Mouse (Mus musculus) lung, embryonic 16.5 days (tissue): Measurements from ENCODE around the gene Slc22a14. TPM values are rescaled to one million over a fixed set of nuclear protein-coding genes. Genes with fewer than 3 reads are reported as not detected.
A peak's percentile ranks its signal among the peaks of the same experiment; 100 is the strongest.

Experiments
- ATAC-seq: fragments of 200-750 bp; cut with Nextera tagmentation; 2 replicates; pipeline ENCODE4 v1.8.0; 2017; ENCODE audit warnings: low read depth, mild to moderate bottlenecking, moderate library complexity
- H3K27ac ChIP-seq: fragments of 300-500 bp; sonication (generic); 2 replicates; pipeline ENCODE4 v1.5.1; 2014; ENCODE audit warnings: mild to moderate bottlenecking, control low read depth, low read length
- H3K27me3 ChIP-seq: fragments of 300-500 bp; sonication (generic); 2 replicates; pipeline ENCODE4 v1.6.1; 2014; ENCODE audit warnings: low read depth, low read length, mixed read lengths; ENCODE audit not compliant: control insufficient read depth, insufficient read depth
- H3K36me3 ChIP-seq: fragments of 300-500 bp; sonication (generic); 2 replicates; pipeline ENCODE4 v1.6.1; 2014; ENCODE audit warnings: low read length; ENCODE audit not compliant: control insufficient read depth, insufficient read depth
- H3K4me1 ChIP-seq: fragments of 300-500 bp; sonication (generic); replicated peaks from 2 replicates; pipeline ENCODE4 v1.6.1; 2014; ENCODE audit warnings: low read length, mixed read lengths; ENCODE audit not compliant: control insufficient read depth, insufficient read depth
- H3K4me2 ChIP-seq: fragments of 300-500 bp; sonication (generic); 2 replicates; pipeline ENCODE4 v1.6.1; 2014; ENCODE audit warnings: low read depth, low read length, control low read depth
- H3K4me3 ChIP-seq: fragments of 300-500 bp; sonication (generic); 2 replicates; pipeline ENCODE4 v1.5.1; 2014; ENCODE audit warnings: mild to moderate bottlenecking, low read length, control low read depth
- H3K9ac ChIP-seq: fragments of 300-500 bp; sonication (generic); 2 replicates; pipeline ENCODE4 v1.6.1; 2014; ENCODE audit warnings: low read length, control low read depth
- H3K9me3 ChIP-seq: fragments of 300-500 bp; sonication (generic); 2 replicates; pipeline ENCODE4 v1.6.1; 2016; ENCODE audit warnings: low read length; ENCODE audit not compliant: control insufficient read depth
- WGBS: fragments of 180-500 bp; shearing (Covaris S2); extraction: QIAGEN DNeasy Blood & Tissue Kit; methylation state at CpG from one replicate; pipeline ENCODE4 v1.1.7; 2014; 5-methylcytosine and 5-hydroxymethylcytosine counted together
- polyA plus RNA-seq: library from polyadenylated mRNA; unstranded; fragments of >200 nt; fragmentation: Nextera tagmentation; extraction: Ambion mirVana; gene quantifications from 2 replicates; pipeline ENCODE4 v1.2.1, GENCODE M21; 2015

Gene Slc22a14
- polyA plus RNA-seq, 1 experiment from 2014 or later = 0.06 TPM

DNA sequence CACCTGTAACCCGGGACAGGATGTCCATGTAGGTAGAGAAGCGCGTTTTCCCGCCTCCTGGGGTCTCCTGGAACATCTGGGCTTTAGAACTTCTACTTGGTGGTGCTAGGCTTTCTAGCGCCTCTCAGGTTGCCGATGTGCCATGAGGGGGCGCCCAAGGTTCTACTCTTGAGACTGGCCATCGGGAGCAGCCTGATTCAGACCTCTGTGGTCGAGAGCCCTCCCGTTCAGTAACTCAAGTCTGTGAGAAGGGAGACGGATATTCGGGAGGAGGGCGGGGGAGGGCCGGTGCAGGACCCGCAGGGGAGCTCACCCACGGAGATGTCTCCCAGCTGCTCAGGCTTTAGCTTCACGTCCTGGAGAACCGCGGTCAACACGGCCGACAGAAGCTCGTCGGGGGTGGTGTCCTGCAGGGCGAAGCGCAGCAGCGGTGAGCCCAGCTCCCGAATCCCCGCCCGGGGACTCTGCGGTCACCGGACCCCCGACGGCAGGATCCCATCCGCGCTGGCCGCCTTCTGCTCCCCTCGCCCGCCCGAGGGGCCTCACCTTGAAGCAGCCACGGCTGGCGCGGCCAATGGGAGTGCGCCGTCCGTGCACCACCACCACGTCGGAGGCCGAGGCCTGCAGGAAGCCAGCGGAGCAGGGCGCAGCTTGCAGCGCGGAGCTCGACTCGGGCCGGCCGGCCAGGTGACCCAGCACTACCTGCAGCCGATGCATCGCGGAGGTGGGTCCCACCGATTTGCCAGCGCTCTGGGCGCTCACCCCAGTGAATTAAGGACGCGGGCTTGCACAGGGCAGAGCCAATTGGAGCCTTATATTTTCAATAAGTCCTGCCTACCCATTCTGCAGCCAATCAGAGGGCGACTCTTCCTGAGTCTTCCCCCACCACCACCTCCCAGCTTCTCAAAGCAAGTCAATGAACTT is 208.8 kb downstream of the Slc22a14 start, which contains the start of gene Acaa1b:
Gene Acaa1b (minus strand): TSS at position 816 of the 924 bp plus-strand sequence.
- Histone ChIP-seq H3K4me1 (no peaks in the 10 kb centered on the region), H3K4me2 (peak within 1 kb of the TSS; percentile 73), H3K27me3 (peaks cover 14% of the 10 kb centered on the region), H3K36me3 (no peaks in the 10 kb centered on the region), H3K4me3 (peak within 1 kb of the TSS; percentile 51), H3K27ac (no peak within 1 kb of the TSS), H3K9ac (peak within 1 kb of the TSS; percentile 54), H3K9me3 (no peaks in the 10 kb centered on the region)
- WGBS = 2% methylated on average over 54 of the region's 65 CpGs
- ATAC-seq = peak; percentile 83

DNA sequence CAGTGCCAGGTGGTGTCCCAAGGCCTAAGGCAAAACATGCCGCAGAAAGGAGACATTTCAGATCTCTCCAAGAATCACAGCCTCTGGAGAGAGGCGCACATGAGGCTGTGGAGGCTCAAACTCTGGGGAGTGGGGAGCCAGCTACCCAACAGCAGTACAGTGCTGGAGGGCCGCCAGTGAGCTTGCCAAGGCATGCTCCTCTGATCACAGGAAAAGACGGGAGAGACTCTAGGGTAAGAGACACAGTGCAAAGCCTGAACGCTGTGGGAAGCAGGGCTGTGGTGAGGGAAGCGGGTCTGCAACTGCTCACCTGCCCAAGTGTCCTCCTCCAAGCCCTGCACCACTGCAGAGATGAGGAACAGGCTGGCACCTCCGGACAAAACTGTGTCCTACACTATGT is 209.5 kb downstream of the Slc22a14 start:
- no peak overlapping the region for H3K9ac ChIP-seq
- no peak overlapping the region for H3K27ac ChIP-seq

DNA sequence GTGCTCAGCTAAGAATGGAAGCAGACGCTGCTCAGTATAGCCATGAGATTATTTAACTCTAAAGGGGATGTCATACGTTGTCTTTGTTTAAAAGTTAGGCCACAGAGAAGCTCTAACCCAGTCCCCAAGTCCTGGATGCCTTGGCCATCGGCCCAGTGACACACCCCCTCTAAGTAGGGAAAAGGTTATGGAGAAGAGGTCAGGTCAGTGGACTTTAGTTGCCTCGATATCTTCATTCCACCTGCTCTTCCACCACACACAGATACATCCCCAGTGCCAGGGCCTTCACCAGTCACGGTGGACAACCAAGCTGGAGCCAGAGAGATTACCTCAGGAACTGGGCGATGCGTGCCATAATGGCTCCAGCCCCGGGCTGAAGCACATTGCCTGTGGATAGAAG is 209.9 kb downstream of the Slc22a14 start:
- 74% methylated on average over 8 of the region's 8 CpGs for WGBS

More for the DNA sequence above, 209.5 kb downstream of the Slc22a14 start:
- no peak overlapping the region for H3K4me2 ChIP-seq
- no peak overlapping the region for H3K4me3 ChIP-seq
- H3K4me1 ChIP-seq = no peaks in the 10 kb centered on the region
- H3K9me3 ChIP-seq = no peaks in the 10 kb centered on the region
- peaks cover 14% of the 10 kb centered on the region for H3K27me3 ChIP-seq
- H3K36me3 ChIP-seq = no peaks in the 10 kb centered on the region
- WGBS = 51% methylated on average over 7 of the region's 7 CpGs
- 0 out of 2 replicates have a peak, but pooled peaks have one; percentile 13 for ATAC-seq

GRCm38 (mm10) chr9:119151751-119152150 is 213.6 kb downstream of the Slc22a14 start:
- no peak overlapping the region for H3K27ac ChIP-seq
- H3K4me1 ChIP-seq = no peaks in the 10 kb centered on the region
- H3K27me3 ChIP-seq = peaks cover 9% of the 10 kb centered on the region
- no peak overlapping the region for H3K4me2 ChIP-seq
- no peaks in the 10 kb centered on the region for H3K9me3 ChIP-seq
- no peak overlapping the region for H3K9ac ChIP-seq
- H3K36me3 ChIP-seq = no peaks in the 10 kb centered on the region
- 38% methylated on average over 2 of the region's 2 CpGs for WGBS
- no peak for ATAC-seq
- H3K4me3 ChIP-seq = no peak overlapping the region

More for the DNA sequence above, 209.9 kb downstream of the Slc22a14 start:
- Histone ChIP-seq H3K4me3 (no peak overlapping the region), H3K9me3 (no peaks in the 10 kb centered on the region), H3K9ac (no peak overlapping the region), H3K27me3 (peaks cover 14% of the 10 kb centered on the region), H3K4me2 (no peak overlapping the region), H3K27ac (no peak overlapping the region), H3K4me1 (no peaks in the 10 kb centered on the region), H3K36me3 (no peaks in the 10 kb centered on the region)
- no peak for ATAC-seq

- H3K4me2 ChIP-seq = no peak overlapping the region
- H3K4me1 ChIP-seq = no peaks in the 10 kb centered on the region
- 0 out of 2 replicates have a peak, but pooled peaks have one; percentile 29 for ATAC-seq
- H3K27me3 ChIP-seq = no peaks in the 10 kb centered on the region
- H3K27ac ChIP-seq = no peak overlapping the region
- 17% methylated on average over 5 of the region's 5 CpGs for WGBS
- H3K4me3 ChIP-seq = no peak overlapping the region
- no peaks in the 10 kb centered on the region for H3K9me3 ChIP-seq
- H3K9ac ChIP-seq = no peak overlapping the region
- H3K36me3 ChIP-seq = no peaks in the 10 kb centered on the region
Observed at GRCm38 (mm10) chr9:119149601-119150000, 215.8 kb downstream of the Slc22a14 start.

GRCm38 (mm10) chr9:119146098-119146770 is 219.1 kb downstream of the Slc22a14 start:
- 64% methylated on average over 13 of the region's 13 CpGs for WGBS
- H3K36me3 ChIP-seq = no peaks in the 10 kb centered on the region
- ATAC-seq = no peak
- no peak overlapping the region for H3K4me3 ChIP-seq
- no peaks in the 10 kb centered on the region for H3K4me1 ChIP-seq
- no peak overlapping the region for H3K27ac ChIP-seq
- no peak overlapping the region for H3K4me2 ChIP-seq
- H3K27me3 ChIP-seq = no peaks in the 10 kb centered on the region
- H3K9ac ChIP-seq = no peak overlapping the region
- no peaks in the 10 kb centered on the region for H3K9me3 ChIP-seq

GRCm38 (mm10) chr9:119145638-119146037 is 219.7 kb downstream of the Slc22a14 start:
- Histone ChIP-seq H3K4me2 (no peak overlapping the region), H3K27ac (no peak overlapping the region), H3K27me3 (no peaks in the 10 kb centered on the region), H3K4me3 (no peak overlapping the region), H3K9ac (no peak overlapping the region), H3K9me3 (no peaks in the 10 kb centered on the region), H3K36me3 (no peaks in the 10 kb centered on the region), H3K4me1 (no peaks in the 10 kb centered on the region)
- 66% methylated on average over 6 of the region's 6 CpGs for WGBS
- no peak for ATAC-seq

DNA sequence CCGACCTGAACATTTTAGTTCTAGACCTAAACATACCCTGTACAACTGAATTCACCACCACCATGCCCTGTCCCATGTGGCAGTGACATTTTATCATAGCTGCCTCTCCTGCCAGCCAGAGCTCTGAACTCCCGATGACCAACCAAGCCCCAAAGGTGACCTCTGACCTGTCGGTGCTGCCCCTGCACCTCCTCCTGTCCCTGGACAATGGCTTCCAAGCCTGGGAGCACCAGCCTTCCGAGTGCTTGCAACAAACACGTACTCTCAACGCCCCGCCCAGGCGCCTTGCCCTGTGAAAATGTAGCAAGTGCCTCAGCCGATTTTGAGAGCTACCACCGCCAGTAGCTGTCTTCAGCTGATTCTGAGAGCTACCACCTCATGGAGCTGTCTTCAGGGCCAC is 220.2 kb downstream of the Slc22a14 start:
- ATAC-seq = no peak
- H3K9me3 ChIP-seq = no peaks in the 10 kb centered on the region
- no peaks in the 10 kb centered on the region for H3K27me3 ChIP-seq
- H3K27ac ChIP-seq = no peak overlapping the region
- H3K4me1 ChIP-seq = no peaks in the 10 kb centered on the region
- 54% methylated on average over 10 of the region's 10 CpGs for WGBS
- H3K36me3 ChIP-seq = no peaks in the 10 kb centered on the region
- no peak overlapping the region for H3K4me3 ChIP-seq
- H3K9ac ChIP-seq = no peak overlapping the region
- no peak overlapping the region for H3K4me2 ChIP-seq

DNA sequence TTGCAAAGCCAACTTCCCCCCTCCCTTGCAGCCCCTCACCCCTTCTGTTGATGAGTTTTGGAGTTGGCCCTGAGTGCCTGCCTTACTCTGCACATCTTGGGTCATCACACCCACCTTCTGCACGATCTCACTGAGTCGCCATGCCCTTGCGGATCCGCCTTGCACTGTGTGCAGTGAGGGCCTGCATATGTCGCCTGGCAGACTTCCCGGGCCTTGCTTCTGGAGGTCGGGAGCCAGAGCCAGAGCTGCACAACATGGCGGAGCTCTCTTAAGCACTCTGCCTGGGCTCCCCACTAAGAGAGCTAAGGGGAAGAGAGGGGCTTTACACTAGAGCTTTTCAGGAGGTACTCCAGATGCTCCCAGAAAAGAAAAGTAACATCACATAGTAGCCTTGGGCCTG is 220.7 kb downstream of the Slc22a14 start:
- Histone ChIP-seq H3K4me2 (no peak overlapping the region), H3K4me1 (no peaks in the 10 kb centered on the region), H3K9ac (no peak overlapping the region), H3K9me3 (no peaks in the 10 kb centered on the region), H3K27ac (no peak overlapping the region), H3K4me3 (no peak overlapping the region), H3K27me3 (no peaks in the 10 kb centered on the region), H3K36me3 (no peaks in the 10 kb centered on the region)
- 50% methylated on average over 8 of the region's 8 CpGs for WGBS
- ATAC-seq = peak; percentile 69
